Mouse (Mus musculus) bone marrow macrophage, adult 2 months (primary cell): Measurements from ENCODE around the gene Prex1.

ENCODE experiments used
- CTCF ChIP-seq: IDR thresholded peaks from 2 replicates; pipeline ENCODE4 v1.5.1; 2012; ENCODE audit warnings: low read depth, mild to moderate bottlenecking, low read length, moderate library complexity
- POLR2A ChIP-seq: IDR thresholded peaks from 2 replicates; pipeline ENCODE4 v1.6.1; 2012; ENCODE audit warnings: mild to moderate bottlenecking, low read depth, low read length, borderline replicate concordance

- TF ChIP-seq CTCF = no peak
- TF ChIP-seq POLR2A = no peak
Measured at GRCm38 (mm10) chr2:166726891-166727290, 13.3 kb upstream of the Prex1 start.
